Mouse (Mus musculus) heart, postnatal 10 days (tissue): ENCODE data around the gene Map2k6. TPM values are rescaled to one million over a fixed set of nuclear protein-coding genes. Genes with fewer than 3 reads are reported as not detected.

Source experiments
- DNase-seq, 2 experiments: peaks; one replicate each; pipeline ENCODE4 v3.0.0; 2021
- intact Hi-C: fragments of 180-260 bp; cut with DNase I; formaldehyde crosslinking; loops from one replicate; pipeline ENCODE4 v1.15.1; 2025
- total RNA-seq, 2 experiments: library from RNA; stranded (reverse); gene quantifications; 2 replicates each; pipeline ENCODE4 v1.2.3; 2021

The Map2k6 gene
- total RNA-seq, 2 experiments from 2014 or later: 7.7 to 11.7 TPM

- intact Hi-C loops: no loop called here
- no peak for DNase-seq
These were observed 139.3 kb downstream of the Map2k6 start for GRCm38 (mm10) chr11:110538206-110538605.

GRCm38 (mm10) chr11:110541933-110542332 is 143.0 kb downstream of the Map2k6 start:
- intact Hi-C loops: no loop called here
- DNase-seq: no peak

DNA sequence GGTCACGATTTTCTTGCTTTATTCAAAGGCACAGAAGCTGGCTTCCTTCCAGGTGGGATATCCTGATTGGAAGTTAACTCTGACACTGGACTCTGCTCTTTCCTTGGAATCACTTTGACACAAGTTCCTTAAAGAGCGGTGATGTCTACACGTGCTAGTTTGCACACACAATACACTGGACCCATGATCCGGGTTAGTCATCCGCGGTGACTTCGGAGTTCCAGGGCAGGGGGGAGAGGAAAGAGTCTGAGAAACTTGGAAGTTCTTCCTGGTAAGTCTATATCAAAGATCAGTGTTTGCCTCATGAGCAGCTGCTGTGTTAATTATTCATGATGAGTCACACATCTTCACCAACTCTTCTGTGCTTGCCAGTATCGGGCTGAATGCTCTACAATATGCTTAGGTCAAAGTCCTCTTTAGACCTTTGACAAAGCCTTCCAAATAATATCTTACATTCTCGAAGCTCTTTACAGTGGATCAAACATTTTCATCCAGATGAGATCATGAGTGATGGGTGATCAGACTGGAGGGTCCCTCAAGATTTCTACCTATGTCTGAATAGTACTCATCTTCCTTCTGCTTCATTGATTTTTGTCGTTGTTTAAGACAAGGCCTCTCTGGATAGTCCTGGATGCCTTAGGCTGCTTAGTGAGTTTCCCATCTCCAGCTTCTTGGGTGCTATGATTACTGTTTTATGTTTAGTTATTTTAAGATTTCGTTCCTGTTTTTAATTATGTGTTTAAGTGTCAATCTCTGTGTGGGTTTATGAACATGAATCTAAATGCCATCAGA is 145.7 kb downstream of the Map2k6 start:
- intact Hi-C loops: no loop called here
- peak; percentile 38 to 40 for DNase-seq

- intact Hi-C loops: no loop called here
- peak in 1 of 2 experiments; percentile 34 for DNase-seq
These were observed 146.5 kb downstream of the Map2k6 start for GRCm38 (mm10) chr11:110545416-110545815.

GRCm38 (mm10) chr11:110551471-110551967 is 152.6 kb downstream of the Map2k6 start:
- intact Hi-C loops: no loop called here
- DNase-seq: peak; percentile 23 to 24

DNA sequence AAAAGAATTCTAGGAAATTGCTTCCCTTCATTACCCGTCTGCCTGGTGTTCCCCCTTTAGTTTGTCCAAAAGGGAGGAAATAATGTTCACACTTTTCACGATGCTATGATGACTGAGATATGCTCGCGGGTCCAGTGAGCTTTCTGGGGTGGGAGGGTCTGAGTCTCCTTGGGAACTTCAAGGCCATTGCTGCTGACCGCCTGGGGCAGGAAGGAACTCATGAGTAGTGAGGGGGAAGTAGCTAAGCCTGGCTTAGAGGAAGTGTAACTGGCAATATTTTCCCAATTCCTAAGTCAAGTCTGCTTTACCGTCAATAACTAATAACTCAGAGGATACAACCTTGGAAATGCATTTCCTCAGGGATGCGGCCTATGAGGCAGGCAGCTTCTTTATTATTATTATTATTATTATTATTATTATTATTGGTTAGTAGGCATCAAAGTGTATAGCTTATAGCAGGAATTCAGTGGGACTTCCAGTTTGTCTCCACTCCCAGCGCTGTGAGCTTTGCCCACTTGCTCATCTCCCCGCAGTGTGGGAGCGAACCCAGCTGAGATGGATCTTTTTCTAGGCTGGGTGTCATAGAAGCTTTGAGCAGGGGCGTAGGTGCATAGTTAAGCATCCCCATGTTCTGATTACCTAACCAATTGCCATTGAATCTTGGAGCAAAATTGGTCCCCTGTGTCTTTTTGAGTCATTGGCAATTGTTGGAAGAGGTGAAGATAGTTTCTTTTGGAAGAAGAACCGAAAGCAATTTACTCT is 163.6 kb downstream of the Map2k6 start:
- intact Hi-C loops: no loop called here
- DNase-seq: no peak

GRCm38 (mm10) chr11:110563272-110563671 is 164.3 kb downstream of the Map2k6 start:
- peak; percentile 9 to 25 for DNase-seq
- intact Hi-C loops: no loop called here

DNA sequence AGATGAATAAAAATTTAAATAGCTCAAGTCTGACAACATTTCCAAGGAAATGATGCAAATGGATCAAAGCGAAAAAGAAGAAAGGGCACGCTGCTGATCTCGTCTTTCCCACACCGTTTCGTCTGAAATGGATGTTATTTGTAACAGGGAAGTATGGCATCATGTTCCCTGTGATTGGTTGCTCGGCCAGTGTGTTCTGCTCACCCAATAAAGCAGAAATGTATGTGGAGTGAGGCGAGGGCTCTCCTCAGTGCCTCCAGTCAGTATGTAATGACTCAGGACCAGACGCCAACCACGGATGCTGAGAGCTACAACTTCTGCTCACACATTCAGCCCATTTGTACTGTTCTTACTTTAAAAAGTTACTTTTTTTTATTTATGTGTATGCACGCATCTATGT is 164.9 kb downstream of the Map2k6 start:
- intact Hi-C loops: no loop called here
- DNase-seq: no peak

- intact Hi-C loops: no loop called here
- no peak for DNase-seq
These were observed 167.4 kb downstream of the Map2k6 start for GRCm38 (mm10) chr11:110566307-110566706.

DNA sequence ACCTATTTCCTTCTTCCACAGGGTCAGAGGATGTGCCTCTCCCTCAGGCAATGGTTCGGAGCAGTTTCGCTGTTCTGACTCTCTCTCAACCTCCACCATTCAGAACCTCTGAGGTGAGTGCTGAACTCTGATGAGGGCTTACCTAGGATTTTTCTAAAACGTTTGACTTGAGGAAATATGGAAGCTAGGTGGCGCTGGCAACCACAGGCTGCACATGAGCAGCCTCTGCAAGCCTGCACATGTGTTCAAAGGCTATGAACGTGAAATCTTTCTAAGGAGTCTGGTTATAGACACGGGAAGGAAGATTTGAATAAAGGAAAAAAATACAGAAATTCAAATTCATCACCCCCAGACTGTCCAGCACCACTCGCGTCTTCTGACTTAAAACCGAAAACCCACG is 173.6 kb downstream of the Map2k6 start:
- peak; percentile 54 to 67 for DNase-seq
- intact Hi-C loops: loop anchor here (1.0 to 2.0 kb wide), 3 partner anchors 470 to 950 kb away; no protein-coding TSS in a partner anchor

Other genes starting within 250 kb of the Map2k6 start
- 10 to 100 TPM; 15.6 to 17.0 TPM for gene Abca9, start 230.9 kb upstream of the Map2k6 start, total RNA-seq
- 1 to 10 TPM; 6.9 to 7.7 TPM for gene Abca6, start 147.3 kb upstream of the Map2k6 start, total RNA-seq
- gene Abca5, start 61.4 kb upstream of the Map2k6 start, total RNA-seq: 10 to 100 TPM in 1 of 2 experiments, 1 to 10 TPM in 1; 9.8 to 12.3 TPM